Mouse (Mus musculus) gastrocnemius, adult 18-20 months (tissue): Measurements from ENCODE around the gene Cntnap3. TPM values are rescaled to one million over a fixed set of nuclear protein-coding genes. Genes with fewer than 3 reads are reported as not detected.
"Not testable (repeated sequence)": the region's sequence is repeated elsewhere in the genome, so short reads cannot be mapped to it uniquely, and the experiment has no call there.

Source experiments
- DNase-seq: peaks from one replicate; pipeline ENCODE4 v3.0.0; 2021; ENCODE audit warnings: low spot score
- long read RNA-seq, 2 experiments: library from polyadenylated mRNA; stranded (forward); transcript quantifications; one replicate each; pipeline ENCODE4 v2.0.0; 2021
- total RNA-seq, 2 experiments: library from RNA; stranded (reverse); gene quantifications; 2 replicates each; pipeline ENCODE4 v1.2.3; 2021

Cntnap3 gene
- not detected for total RNA-seq
- long read RNA-seq, experiment 1, result 0 reads
- long read RNA-seq, experiment 2, result 0 reads

GRCm38 (mm10) chr13:64903585-64904208, at the start of gene Cntnap3:
Gene Cntnap3, minus strand, starts transcription at chr13:64903955.
- no peak for DNase-seq

- no peak for DNase-seq
These were observed 13.4 kb upstream of the Cntnap3 start, which contains the start of gene Spata31 for GRCm38 (mm10) chr13:64917191-64917590. Gene Spata31, plus strand, starts transcription at chr13:64917406.

- DNase-seq, result no peak
These were observed 623 bp downstream of the Cntnap3 start for GRCm38 (mm10) chr13:64903132-64903531.

- no peak for DNase-seq
These were observed 38.4 kb downstream of the Cntnap3 start for GRCm38 (mm10) chr13:64865397-64865796.

GRCm38 (mm10) chr13:64824856-64825255, 78.9 kb downstream of the Cntnap3 start:
- DNase-seq, result not testable (repeated sequence)

- no peak for DNase-seq
These were observed 158.4 kb downstream of the Cntnap3 start for GRCm38 (mm10) chr13:64745383-64745782.

GRCm38 (mm10) chr13:64732244-64732643, 171.5 kb downstream of the Cntnap3 start:
- no peak for DNase-seq

GRCm38 (mm10) chr13:64716791-64717190, 187.0 kb downstream of the Cntnap3 start:
- no peak for DNase-seq

- DNase-seq, result no peak
These were observed 211.3 kb downstream of the Cntnap3 start for GRCm38 (mm10) chr13:64692463-64692862.

Other genes with a start within 250 kb of the Cntnap3 start
- gene Spata31, start 13.5 kb upstream of the Cntnap3 start, total RNA-seq, result not detected
- not detected for gene Spata31d1c, start 129.1 kb upstream of the Cntnap3 start, total RNA-seq
- not detected for gene Prss47, start 148.8 kb upstream of the Cntnap3 start, total RNA-seq
- 1 to 10 TPM; 6.6 to 9.4 TPM for gene Mfsd14b, start 209.0 kb upstream of the Cntnap3 start, total RNA-seq
- not detected for gene Olfr465-ps1, start 234.1 kb upstream of the Cntnap3 start, total RNA-seq
- not detected for gene Olfr466, start 246.3 kb upstream of the Cntnap3 start, total RNA-seq